ENCODE assay signal across 27 mouse cellular contexts in genomic region chr11:36560785-36561548, GRCm38 (mm10).
"Had no signal": no experiment of that assay in that cellular context is flagged by ENCODE, and none has a peak within 500 bp of the region (broad histone marks: within the 10 kb centered on the region; RNA-seq: fewer than 3 reads in every experiment).

No protein-coding gene starts in this region.

- H3K4me2 ChIP-seq: heart, embryonic 12.5 days; hindbrain, embryonic 12.5 days; hindbrain, embryonic 15.5 days; kidney, embryonic 15.5 days; limb, embryonic 12.5 days; liver, embryonic 11.5 days; liver, embryonic 13.5 days; liver, embryonic 15.5 days had no signal

- H3K36me3 ChIP-seq: heart, embryonic 10.5 days; heart, embryonic 12.5 days; hindbrain, embryonic 10.5 days; hindbrain, embryonic 12.5 days; hindbrain, embryonic 15.5 days; kidney, embryonic 15.5 days; limb, embryonic 10.5 days; limb, embryonic 12.5 days; liver, embryonic 13.5 days; liver, embryonic 15.5 days had no signal

- H3K27me3 ChIP-seq: heart, embryonic 12.5 days; hindbrain, embryonic 12.5 days; hindbrain, embryonic 15.5 days; kidney, embryonic 15.5 days; limb, embryonic 12.5 days; liver, embryonic 13.5 days; liver, embryonic 15.5 days had no signal

- DNase-seq: gastrocnemius, adult 2 months; gastrocnemius, postnatal 10 days; gastrocnemius, postnatal 25 days; heart, postnatal 10 days; heart, postnatal 4 days; kidney, adult 11 months; kidney, adult 2 months; kidney, adult 9 months; kidney, postnatal 14 days; kidney, postnatal 36 days; layer of hippocampus, adult 9-11 months; layer of hippocampus, postnatal 36 days; liver; liver, embryonic 13.5 days; liver, postnatal 0 days had no signal

- H3K27ac ChIP-seq: gastrocnemius, adult 2 months; heart, embryonic 10.5 days; hindbrain, embryonic 10.5 days; hindbrain, embryonic 12.5 days; hindbrain, embryonic 15.5 days; hindbrain, postnatal 0 days; kidney, embryonic 15.5 days; kidney, postnatal 0 days; limb, embryonic 10.5 days; limb, embryonic 12.5 days; liver, embryonic 13.5 days; liver, embryonic 15.5 days had no signal

- H3K9ac ChIP-seq: heart, embryonic 12.5 days; hindbrain, embryonic 12.5 days; hindbrain, embryonic 15.5 days; kidney, embryonic 15.5 days; limb, embryonic 12.5 days; liver, embryonic 13.5 days; liver, embryonic 15.5 days; liver, postnatal 0 days had no signal

- H3K4me1 ChIP-seq: heart, embryonic 10.5 days; heart, embryonic 12.5 days; hindbrain, embryonic 10.5 days; hindbrain, embryonic 12.5 days; hindbrain, embryonic 15.5 days; kidney, embryonic 15.5 days; limb, embryonic 12.5 days; liver, embryonic 13.5 days; liver, embryonic 15.5 days had no signal

- H3K9me3 ChIP-seq: heart, embryonic 10.5 days; heart, embryonic 12.5 days; hindbrain, embryonic 10.5 days; hindbrain, embryonic 12.5 days; hindbrain, embryonic 15.5 days; kidney, embryonic 15.5 days; limb, embryonic 10.5 days; limb, embryonic 12.5 days; liver, embryonic 13.5 days had no signal

- H3K4me3 ChIP-seq: gastrocnemius, adult 2 months; heart, embryonic 10.5 days; heart, embryonic 12.5 days; hindbrain, embryonic 10.5 days; hindbrain, embryonic 12.5 days; hindbrain, embryonic 15.5 days; kidney, embryonic 15.5 days; limb, embryonic 10.5 days; limb, embryonic 12.5 days; liver, embryonic 13.5 days; liver, embryonic 15.5 days had no signal
